Mouse (Mus musculus) cerebellum, adult 11 months (tissue): ENCODE measurements around the gene Tbkbp1.
"Not testable (repeated sequence)": the region's sequence is repeated elsewhere in the genome, so short reads cannot be mapped to it uniquely, and the experiment has no call there.

ENCODE experiments used
- DNase-seq: peaks from one replicate; pipeline ENCODE4 v3.0.0; 2022

Gene Tbkbp1

DNA sequence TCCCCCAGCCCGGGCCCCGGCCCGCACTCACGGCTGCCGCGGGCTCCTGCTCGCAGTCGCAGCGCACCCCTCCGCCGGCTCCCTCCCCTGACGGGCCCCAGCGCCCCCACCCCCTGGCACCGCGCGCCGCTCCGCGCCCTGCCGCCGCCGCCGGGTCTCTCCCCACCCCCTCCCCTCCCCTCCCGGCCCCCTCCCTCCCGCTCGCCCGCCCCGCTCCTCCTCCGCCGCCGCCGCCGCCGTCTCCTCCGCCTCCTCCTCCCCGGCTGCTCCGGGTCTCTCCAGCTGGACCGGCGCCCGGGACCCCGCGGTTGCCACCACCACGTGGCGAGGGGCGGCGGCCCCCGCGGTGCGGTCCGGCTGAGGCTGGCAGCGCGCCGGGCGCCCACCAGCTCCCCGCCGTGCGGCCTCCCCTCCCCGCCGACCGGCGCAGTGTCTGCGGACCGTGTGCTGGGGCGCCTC is at the start of gene Tbkbp1:
Gene Tbkbp1, minus strand, starts transcription at position 153 of the 459 bp plus-strand sequence.
- DNase-seq = peak; percentile 72

- no peak for DNase-seq
Measured at GRCm38 (mm10) chr11:97199519-97199918, 48.2 kb upstream of the Tbkbp1 start.

- peak; percentile 41 for DNase-seq
Measured at GRCm38 (mm10) chr11:97198601-97199000, 47.3 kb upstream of the Tbkbp1 start.

DNA sequence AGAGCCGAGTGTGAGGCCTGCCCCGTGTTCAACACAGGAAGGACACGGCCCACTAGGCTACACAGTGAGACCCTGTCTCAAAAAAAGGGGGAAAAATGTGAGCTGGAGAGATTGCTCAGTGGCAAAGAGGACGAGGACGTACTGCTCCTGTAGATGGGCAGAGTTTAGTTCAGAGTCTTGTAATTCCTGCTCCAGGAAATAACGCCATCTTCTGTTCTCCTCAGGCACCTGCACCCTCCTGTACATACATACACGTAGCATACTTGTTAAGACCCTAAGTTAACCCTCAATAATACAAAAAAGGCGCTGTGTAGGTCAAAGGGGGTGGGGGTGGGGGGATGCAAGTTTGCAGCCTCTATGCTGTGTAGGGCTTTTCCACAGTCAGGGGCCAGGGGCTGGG is 45.7 kb upstream of the Tbkbp1 start:
- no peak for DNase-seq

GRCm38 (mm10) chr11:97196541-97196940 is 45.2 kb upstream of the Tbkbp1 start:
- no peak for DNase-seq

DNA sequence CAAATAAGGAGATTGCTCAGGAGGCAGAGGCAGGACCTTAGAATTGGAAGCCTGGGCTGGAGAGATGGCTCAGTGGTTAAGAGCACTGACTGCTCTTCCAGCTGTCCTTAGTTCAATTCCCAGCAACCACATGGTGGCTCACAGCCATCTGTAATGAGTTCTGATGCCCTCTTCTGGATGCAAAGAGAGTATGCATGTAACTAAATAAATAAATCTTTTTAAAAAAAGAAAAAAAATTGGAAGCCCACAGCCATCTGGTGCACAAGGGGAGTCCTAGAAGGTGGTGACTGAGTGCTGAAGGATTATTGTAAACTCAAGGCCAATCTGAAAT is 41.3 kb upstream of the Tbkbp1 start:
- no peak for DNase-seq

GRCm38 (mm10) chr11:97191915-97192620 is 40.8 kb upstream of the Tbkbp1 start:
- DNase-seq = no peak

DNA sequence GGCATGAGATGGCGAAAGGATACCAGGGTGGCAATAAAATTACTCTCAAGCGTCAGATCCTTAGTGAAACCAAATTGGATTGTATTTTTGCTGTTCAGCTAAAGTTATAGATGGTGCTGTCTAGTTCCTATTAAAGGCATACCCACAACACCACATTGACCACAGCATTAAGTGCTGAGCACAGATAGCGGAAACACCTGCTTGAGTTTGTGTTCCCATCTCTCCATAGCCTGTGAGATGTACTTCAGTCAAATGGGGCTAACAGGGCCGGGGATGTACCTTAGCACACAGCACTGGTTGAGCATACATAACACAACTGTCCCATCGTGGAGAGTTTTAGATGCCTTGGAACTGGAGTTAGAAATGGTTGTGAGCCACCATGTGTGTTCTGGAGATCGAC is 39.7 kb upstream of the Tbkbp1 start:
- DNase-seq = no peak

DNA sequence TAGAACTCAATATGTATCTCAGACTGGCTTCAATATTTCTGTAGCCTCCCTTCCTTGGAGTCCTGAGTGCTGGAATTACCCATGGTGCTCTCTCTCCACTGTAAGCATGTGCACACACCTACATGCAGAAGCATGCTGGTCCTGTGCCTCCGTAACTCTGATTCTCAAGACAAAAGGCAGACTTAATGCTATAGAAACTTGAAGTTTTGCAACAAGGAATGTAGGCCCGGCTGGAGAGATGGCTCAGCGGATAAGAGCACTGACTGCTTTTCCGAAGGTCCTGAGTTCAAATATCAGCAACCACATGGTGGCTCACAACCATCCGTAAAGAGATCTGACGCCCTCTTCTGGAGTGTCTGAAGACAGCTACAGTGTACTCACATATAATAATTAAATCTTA is 38.4 kb upstream of the Tbkbp1 start:
- DNase-seq = not testable (repeated sequence)

- DNase-seq = no peak
Measured at GRCm38 (mm10) chr11:97189231-97189630, 37.9 kb upstream of the Tbkbp1 start.

- no peak for DNase-seq
Measured at GRCm38 (mm10) chr11:97188643-97188955, 37.3 kb upstream of the Tbkbp1 start.

- peak; percentile 99 for DNase-seq
Measured at GRCm38 (mm10) chr11:97187764-97188642, 36.7 kb upstream of the Tbkbp1 start, which contains the start of gene Kpnb1. Gene Kpnb1 (minus strand): TSS chr11:97187881.

DNA sequence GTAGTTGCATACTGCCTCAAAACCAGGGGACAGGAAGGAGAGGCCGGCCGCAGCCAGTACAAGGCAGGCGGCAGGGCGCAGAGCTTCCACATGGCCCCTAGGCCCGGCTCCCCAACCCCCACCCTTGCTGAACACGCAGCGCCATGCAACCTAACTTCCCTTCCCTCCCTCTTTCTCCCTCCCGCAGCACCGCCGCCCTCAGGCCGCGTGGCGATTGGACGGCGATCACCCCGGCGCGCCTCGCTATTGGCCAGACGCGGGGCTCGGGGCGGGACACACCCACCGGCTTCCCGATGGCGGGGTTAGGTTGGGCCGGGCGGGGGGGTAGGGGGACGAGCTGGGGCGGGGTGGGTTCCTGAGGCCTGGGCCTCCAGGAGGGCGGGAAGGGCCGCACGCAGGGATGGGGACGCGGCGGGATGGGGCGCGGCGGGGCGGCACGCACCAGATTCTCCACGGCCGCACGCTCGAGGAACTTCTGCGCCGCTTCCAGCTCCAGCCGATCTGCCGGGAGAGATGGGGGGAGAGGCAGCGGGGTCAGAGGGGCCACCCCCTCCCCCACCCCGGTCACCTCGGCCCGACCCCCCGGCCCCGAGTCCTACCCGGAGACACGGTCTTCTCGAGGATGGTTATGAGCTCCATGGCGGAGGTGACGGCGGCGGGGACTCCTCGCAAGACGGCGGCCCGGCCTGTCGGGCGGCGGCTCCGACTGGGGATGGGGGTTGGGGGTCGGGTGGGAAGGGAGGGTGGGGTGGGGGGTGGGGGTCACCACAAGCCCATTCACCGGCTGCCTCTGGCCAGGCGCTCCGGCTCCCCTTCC is 35.9 kb upstream of the Tbkbp1 start:
- peak; percentile 96 for DNase-seq

- DNase-seq = no peak
Measured at GRCm38 (mm10) chr11:97185704-97186614, 34.7 kb upstream of the Tbkbp1 start.

GRCm38 (mm10) chr11:97184875-97185274 is 33.6 kb upstream of the Tbkbp1 start:
- DNase-seq = no peak

- no peak for DNase-seq
Measured at GRCm38 (mm10) chr11:97182446-97182845, 31.2 kb upstream of the Tbkbp1 start.

DNA sequence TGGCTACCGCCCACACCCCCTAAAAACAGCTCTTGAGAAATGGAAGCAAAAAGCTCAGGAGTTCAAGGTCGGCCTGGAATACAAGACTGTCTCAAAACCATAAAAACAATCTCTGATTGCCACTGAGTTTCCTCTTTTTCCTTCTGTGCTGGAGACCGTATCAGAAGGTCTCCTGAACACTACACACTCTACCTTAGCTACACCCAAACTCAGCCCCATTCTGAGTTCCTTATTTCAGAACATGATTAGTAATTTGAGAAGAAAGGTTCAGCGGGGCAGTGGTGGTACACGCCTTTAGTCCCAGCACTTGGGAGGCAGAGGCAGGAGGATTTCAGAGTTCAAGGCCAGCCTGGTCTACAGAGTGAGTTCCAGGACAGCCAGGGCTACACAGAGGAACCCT is 29.8 kb upstream of the Tbkbp1 start:
- DNase-seq = no peak

GRCm38 (mm10) chr11:97178198-97178597 is 26.9 kb upstream of the Tbkbp1 start:
- no peak for DNase-seq

GRCm38 (mm10) chr11:97176851-97177250 is 25.6 kb upstream of the Tbkbp1 start:
- DNase-seq = peak; percentile 38

DNA sequence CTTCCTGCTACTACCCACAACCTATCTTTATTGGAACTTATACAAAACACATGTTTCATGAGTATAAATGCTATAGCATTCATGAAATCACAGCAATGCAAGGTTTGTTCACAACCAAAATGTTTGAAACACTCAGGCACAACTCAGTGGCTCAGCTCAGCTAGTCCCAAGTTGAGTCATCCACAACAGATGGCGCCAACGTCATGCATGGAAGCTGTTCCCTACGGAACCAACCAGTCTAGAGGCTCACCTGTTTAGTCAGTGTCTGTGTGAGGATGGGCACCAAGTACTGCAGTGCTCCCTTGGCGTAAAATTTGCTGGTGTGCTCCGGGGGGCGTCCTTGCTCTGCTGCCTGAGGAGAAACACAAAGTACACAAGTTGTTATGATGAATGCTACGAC is 24.2 kb upstream of the Tbkbp1 start:
- no peak for DNase-seq

GRCm38 (mm10) chr11:97160341-97160740 is 9.0 kb upstream of the Tbkbp1 start:
- no peak for DNase-seq

- no peak for DNase-seq
Measured at GRCm38 (mm10) chr11:97156999-97157398, 5.7 kb upstream of the Tbkbp1 start.
